Mouse (Mus musculus) E14TG2a.4 (cell line): ENCODE results near the gene Gsg1.

Experiments used
- H3K27me3 ChIP-seq: 2 replicates; pipeline ENCODE4 v1.6.1; 2014; ENCODE audit warnings: low read length, control low read depth; ENCODE audit not compliant: insufficient read depth
- H3K36me3 ChIP-seq: 2 replicates; pipeline ENCODE4 v1.6.1; 2014; ENCODE audit warnings: low read length, control low read depth; ENCODE audit not compliant: insufficient read depth
- H3K4me1 ChIP-seq: replicated peaks from 2 replicates; pipeline ENCODE4 v1.6.1; 2014; ENCODE audit warnings: low read depth, low read length, control low read depth
- H3K4me3 ChIP-seq: replicated peaks from 2 replicates; pipeline ENCODE4 v1.5.1; 2014; ENCODE audit warnings: mild to moderate bottlenecking, low read length
- H3K9me3 ChIP-seq: 2 replicates; pipeline ENCODE4 v1.6.1; 2014; ENCODE audit warnings: low read length, control low read depth
- CTCF ChIP-seq: conservative IDR thresholded peaks from 2 replicates; pipeline ENCODE4 v1.5.1; 2014; ENCODE audit warnings: low read length
- NANOG ChIP-seq: IDR thresholded peaks from 2 replicates; pipeline ENCODE4 v1.6.1; 2014; ENCODE audit warnings: borderline replicate concordance, low read length, mixed read lengths
- POU5F1 ChIP-seq: IDR thresholded peaks from 2 replicates; pipeline ENCODE4 v1.6.1; 2014; ENCODE audit warnings: low read length, borderline replicate concordance

Gsg1 gene

GRCm38 (mm10) chr6:135206909-135207308 lies 47.2 kb downstream of the Gsg1 start:
- Histone ChIP-seq H3K4me3 (no peak overlapping the region), H3K36me3 (no peaks in the 10 kb centered on the region)
- TF ChIP-seq CTCF: no peak
- TF ChIP-seq POU5F1: no peak
- no peak for TF ChIP-seq NANOG

GRCm38 (mm10) chr6:135205802-135206201 lies 48.3 kb downstream of the Gsg1 start:
- Histone ChIP-seq H3K9me3 (no peaks in the 10 kb centered on the region), H3K27me3 (no peaks in the 10 kb centered on the region; the same call in none of the 2 replicates), H3K4me3 (no peak overlapping the region), H3K4me1 (peaks cover 39% of the 10 kb centered on the region), H3K36me3 (no peaks in the 10 kb centered on the region)
- TF ChIP-seq POU5F1: no peak
- TF ChIP-seq NANOG: no peak
- TF ChIP-seq CTCF: no peak

More at GRCm38 (mm10) chr6:135206909-135207308, 47.2 kb downstream of the Gsg1 start:
- Histone ChIP-seq H3K4me1 (peaks cover 43% of the 10 kb centered on the region), H3K9me3 (no peaks in the 10 kb centered on the region), H3K27me3 (no peaks in the 10 kb centered on the region; the same call in none of the 2 replicates)

- H3K27me3 ChIP-seq: peaks cover 3% of the 10 kb centered on the region
- H3K9me3 ChIP-seq: no peaks in the 10 kb centered on the region
- H3K4me1 ChIP-seq: peaks cover 35% of the 10 kb centered on the region
- no peaks in the 10 kb centered on the region for H3K36me3 ChIP-seq
- H3K4me3 ChIP-seq: no peak overlapping the region
- TF ChIP-seq NANOG (no peak), CTCF (no peak), POU5F1 (no peak)
Measured at GRCm38 (mm10) chr6:135204869-135205268, 49.3 kb downstream of the Gsg1 start.

- no peak overlapping the region for H3K4me3 ChIP-seq
- H3K27me3 ChIP-seq: peaks cover 9% of the 10 kb centered on the region
- TF ChIP-seq POU5F1 (no peak), CTCF (no peak), NANOG (no peak)
- H3K36me3 ChIP-seq: no peaks in the 10 kb centered on the region
- no peaks in the 10 kb centered on the region for H3K9me3 ChIP-seq
- H3K4me1 ChIP-seq: peaks cover 28% of the 10 kb centered on the region
Measured at GRCm38 (mm10) chr6:135203737-135204136, 50.4 kb downstream of the Gsg1 start.

DNA sequence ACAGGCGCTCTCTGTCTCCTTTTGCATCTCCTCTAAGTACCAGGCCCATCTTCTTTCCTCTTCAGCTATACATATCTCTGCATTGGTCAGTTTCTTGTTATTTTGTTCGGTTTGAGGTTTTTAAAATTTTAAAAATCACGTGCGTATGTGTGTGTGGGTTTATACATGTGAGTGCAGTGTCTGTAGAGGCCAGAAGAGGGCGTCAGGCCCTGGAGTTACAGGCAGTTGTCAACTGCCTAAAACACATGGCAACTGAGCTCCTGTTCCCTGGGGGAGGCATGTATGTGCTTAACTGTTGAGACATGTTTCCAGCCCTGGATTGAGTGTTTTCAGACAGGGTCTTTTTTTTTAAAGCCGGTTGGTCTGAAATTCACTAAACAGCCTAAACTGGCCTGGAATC lies 51.5 kb downstream of the Gsg1 start:
- H3K9me3 ChIP-seq: no peaks in the 10 kb centered on the region
- H3K36me3 ChIP-seq: no peaks in the 10 kb centered on the region
- H3K27me3 ChIP-seq: peaks cover 18% of the 10 kb centered on the region
- TF ChIP-seq NANOG: no peak
- peak; percentile 60 for TF ChIP-seq CTCF
- no peak for TF ChIP-seq POU5F1
- no peak overlapping the region for H3K4me3 ChIP-seq
- peaks cover 27% of the 10 kb centered on the region for H3K4me1 ChIP-seq

GRCm38 (mm10) chr6:135200122-135200957 lies 53.8 kb downstream of the Gsg1 start:
- H3K9me3 ChIP-seq: no peaks in the 10 kb centered on the region

DNA sequence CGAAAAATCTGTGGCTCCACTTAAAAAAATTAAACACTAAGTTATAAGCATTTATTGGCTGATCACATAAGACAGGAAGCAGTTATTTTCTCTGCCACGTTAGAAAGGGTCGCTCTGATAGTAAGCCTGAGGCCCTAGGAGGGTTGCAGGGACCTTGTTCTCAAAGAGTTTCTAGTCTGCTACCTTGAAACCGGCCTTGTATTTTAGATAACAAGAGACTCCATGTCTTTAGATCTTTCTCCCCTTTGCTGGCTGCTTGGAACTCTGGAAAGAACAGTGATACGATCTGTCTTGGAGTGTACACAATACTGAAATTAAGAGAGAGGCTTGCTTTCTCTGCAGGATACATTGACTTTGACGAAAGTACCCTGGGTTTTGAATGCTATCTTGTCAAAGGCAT lies 55.4 kb downstream of the Gsg1 start:
- Histone ChIP-seq H3K36me3 (no peaks in the 10 kb centered on the region), H3K9me3 (no peaks in the 10 kb centered on the region), H3K4me1 (peaks cover 26% of the 10 kb centered on the region), H3K4me3 (peak overlapping the region; percentile 86; the same call in 1 of the 2 replicates), H3K27me3 (peaks cover 21% of the 10 kb centered on the region)
- TF ChIP-seq NANOG (no peak), CTCF (no peak), POU5F1 (no peak)

More at GRCm38 (mm10) chr6:135200122-135200957, 53.8 kb downstream of the Gsg1 start:
- peaks cover 26% of the 10 kb centered on the region for H3K4me1 ChIP-seq
- peaks cover 21% of the 10 kb centered on the region for H3K27me3 ChIP-seq
- TF ChIP-seq NANOG (no peak), CTCF (no peak), POU5F1 (no peak)
- no peak overlapping the region for H3K4me3 ChIP-seq
- H3K36me3 ChIP-seq: no peaks in the 10 kb centered on the region

DNA sequence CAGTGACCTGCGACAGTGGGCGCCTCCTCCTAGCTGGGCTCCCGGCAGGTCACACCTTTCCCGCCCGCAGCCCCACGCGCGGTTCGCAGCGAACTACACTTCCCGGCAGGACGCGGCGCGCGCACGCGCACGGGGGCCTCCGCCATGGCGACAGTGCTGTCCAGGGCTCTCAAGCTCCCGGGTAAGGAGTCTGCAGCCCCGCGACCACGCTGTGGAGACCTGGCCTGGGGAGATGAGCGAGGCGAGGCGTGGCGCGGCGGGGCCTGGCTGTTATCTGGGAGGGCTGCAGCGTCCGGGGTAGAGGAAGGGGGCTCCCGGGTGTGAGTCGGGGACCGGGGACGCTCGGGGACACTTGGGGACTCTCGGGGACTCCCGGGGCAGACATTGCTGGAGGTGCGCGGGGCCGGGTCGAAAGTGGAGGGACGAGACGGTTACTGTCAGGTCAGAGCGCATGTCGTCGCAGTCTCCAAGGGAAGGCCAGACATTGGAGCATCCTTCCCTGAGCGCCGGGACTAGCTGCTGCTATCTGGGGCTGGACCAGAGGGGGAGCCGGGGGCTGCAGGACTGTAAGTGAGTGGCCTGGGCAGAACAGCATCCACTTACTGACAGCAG lies 56.1 kb downstream of the Gsg1 start, which contains the start of the genes Fam234b and Hebp1:
TSS of gene Fam234b (plus strand) at position 57 of the 612 bp plus-strand sequence.
TSS of gene Hebp1 (minus strand) at position 102 of the 612 bp plus-strand sequence.
- Histone ChIP-seq H3K36me3 (no peaks in the 10 kb centered on the region), H3K4me1 (peaks cover 31% of the 10 kb centered on the region), H3K27me3 (peaks cover 21% of the 10 kb centered on the region), H3K9me3 (no peaks in the 10 kb centered on the region), H3K4me3 (peak within 1 kb of the TSS; percentile 86)
- TF ChIP-seq CTCF (no peak), POU5F1 (no peak), NANOG (no peak)
